Mouse (Mus musculus): ENCODE results near the gene Osbpl7.

GRCm38 (mm10) chr11:97063274-97063920, 13.0 kb downstream of the Osbpl7 start:
- TF ChIP-seq POLR2A (IDR thresholded peaks at IDR 0.05; ENCODE audit: control insufficient read depth in 1 of 2, insufficient read depth in 1 of 2, low read depth in 1 of 2, low read length in 2 of 2, poor library complexity in 1 of 2) (no peak), SIN3A (IDR thresholded peaks at IDR 0.05; ENCODE audit: low read length) (no peak), TBP (IDR thresholded peaks at IDR 0.05; ENCODE audit: low read depth, low read length) (no peak), RCOR1 (IDR thresholded peaks at IDR 0.05; ENCODE audit: low read depth, low read length) (no peak), ZMIZ1 (IDR thresholded peaks at IDR 0.05; ENCODE audit: low read depth, low read length) (no peak), CHD2 (IDR thresholded peaks at IDR 0.05; ENCODE audit: low read length) (no peak), TAL1 (IDR thresholded peaks at IDR 0.05; ENCODE audit: low read length) (no peak), EP300 (IDR thresholded peaks at IDR 0.05; ENCODE audit: low read depth in 1 of 2, low read length in 2 of 2) (no peak), CTCF (IDR thresholded peaks at IDR 0.05 in 2 of 3, conservative IDR thresholded peaks at IDR 0.05 in 1 of 3; ENCODE audit: control insufficient read depth in 1 of 3, insufficient read depth in 1 of 3, low read depth in 2 of 3, low read length in 3 of 3, poor library complexity in 1 of 3, severe bottlenecking in 1 of 3) (no peak), MAZ (IDR thresholded peaks at IDR 0.05; ENCODE audit: low read depth, low read length) (no peak)

Measured in MEL (cell line).